Mouse (Mus musculus) heart, embryonic 14.5 days (tissue): ENCODE results near the gene Mtmr2. TPM values are rescaled to one million over a fixed set of nuclear protein-coding genes. Genes with fewer than 3 reads are reported as not detected.

Experiments
- ATAC-seq: fragments of 200-750 bp; cut with Nextera tagmentation; 2 replicates; pipeline ENCODE4 v1.8.0; 2017; ENCODE audit warnings: low read depth, moderate TSS enrichment; ENCODE audit not compliant: insufficient number of reproducible peaks, insufficient read depth, low FRiP score
- H3K27ac ChIP-seq, 2 experiments: fragments of 200-500 bp in 1 of 2; fragments of 300-500 bp in 1 of 2; sonication (generic) in 1 of 2; replicated peaks in 1 of 2; 2 replicates each; pipeline ENCODE4 v1.5.1; 2012 to 2014; ENCODE audit warnings: low read depth in 2 of 2, low read length in 2 of 2, control low read depth in 1 of 2, mild to moderate bottlenecking in 1 of 2, mixed read lengths in 1 of 2; ENCODE audit not compliant: control insufficient read depth in 1 of 2, insufficient read depth in 1 of 2
- H3K27me3 ChIP-seq: fragments of 300-500 bp; sonication (generic); 2 replicates; pipeline ENCODE4 v1.6.1; 2014; ENCODE audit warnings: mild to moderate bottlenecking, low read length, control low read depth; ENCODE audit not compliant: control insufficient read depth, insufficient read depth
- H3K36me3 ChIP-seq: fragments of 300-500 bp; sonication (generic); 2 replicates; pipeline ENCODE4 v1.6.1; 2014; ENCODE audit warnings: mild to moderate bottlenecking, control low read depth, low read length, mixed read lengths; ENCODE audit not compliant: control insufficient read depth, insufficient read depth
- H3K4me1 ChIP-seq, 2 experiments: fragments of 200-500 bp in 1 of 2; fragments of 300-500 bp in 1 of 2; sonication (generic) in 1 of 2; 2 replicates each; pipeline ENCODE4 v1.6.1; 2012 to 2014; ENCODE audit warnings: low read length in 2 of 2, control low read depth in 1 of 2, mixed read lengths in 1 of 2; ENCODE audit not compliant: control insufficient read depth in 2 of 2, insufficient read depth in 2 of 2
- H3K4me2 ChIP-seq: fragments of 300-500 bp; sonication (generic); 2 replicates; pipeline ENCODE4 v1.6.1; 2014; ENCODE audit warnings: mild to moderate bottlenecking, low read length
- H3K4me3 ChIP-seq, 2 experiments: fragments of 200-500 bp in 1 of 2; fragments of 300-500 bp in 1 of 2; sonication (generic) in 1 of 2; 2 replicates each; pipeline ENCODE4 v1.5.1; 2012 to 2014; ENCODE audit warnings: low read length in 2 of 2, mild to moderate bottlenecking in 2 of 2, control low read depth in 1 of 2, low read depth in 1 of 2, moderate library complexity in 1 of 2; ENCODE audit not compliant: control insufficient read depth in 1 of 2, insufficient read depth in 1 of 2
- H3K9ac ChIP-seq: fragments of 300-500 bp; sonication (generic); 2 replicates; pipeline ENCODE4 v1.6.1; 2014; ENCODE audit warnings: mild to moderate bottlenecking, low read length
- H3K9me3 ChIP-seq: fragments of 300-500 bp; sonication (generic); 2 replicates; pipeline ENCODE4 v1.6.1; 2016; ENCODE audit warnings: low read length, control low read depth; ENCODE audit not compliant: control insufficient read depth
- WGBS: fragments of 180-500 bp; shearing (Covaris S2); extraction: QIAGEN DNeasy Blood & Tissue Kit; methylation state at CpG from one replicate; pipeline ENCODE4 v1.1.7; 2014; 5-methylcytosine and 5-hydroxymethylcytosine counted together
- polyA plus RNA-seq: library from polyadenylated mRNA; unstranded; fragments of >200 nt; fragmentation: Nextera tagmentation; extraction: Ambion mirVana; gene quantifications from 2 replicates; pipeline ENCODE4 v1.2.1, GENCODE M21; 2014

Gene Mtmr2
- polyA plus RNA-seq, 1 experiment from 2014 or later = 48.2 TPM

DNA sequence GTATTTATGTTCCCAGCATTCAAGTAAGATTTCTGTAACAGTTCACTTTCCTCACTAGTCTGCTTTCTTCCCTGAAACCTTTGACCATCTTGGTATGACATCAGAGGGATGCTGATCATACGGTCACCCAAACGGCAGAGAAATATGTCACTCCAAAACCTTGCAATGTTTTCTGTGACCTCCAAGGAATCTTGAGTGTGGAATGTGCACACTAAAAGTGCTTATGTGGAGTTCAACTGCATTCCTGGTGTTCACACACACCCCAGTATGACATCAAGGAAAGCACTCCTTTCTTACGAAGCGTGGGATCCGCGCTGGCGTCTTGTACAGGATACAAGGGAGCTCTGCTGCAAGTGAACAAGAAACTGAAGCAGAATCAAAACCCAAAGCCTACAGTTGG lies 58.6 kb downstream of the Mtmr2 start:
- WGBS = 92% methylated on average over 7 of the region's 7 CpGs
- Histone ChIP-seq H3K4me2 (no peak overlapping the region), H3K4me3 (no peak overlapping the region), H3K27me3 (no peaks in the 10 kb centered on the region), H3K36me3 (peaks cover 84% of the 10 kb centered on the region), H3K4me1 (no peaks in the 10 kb centered on the region), H3K27ac (no peak overlapping the region), H3K9me3 (no peaks in the 10 kb centered on the region), H3K9ac (no peak overlapping the region)
- no peak for ATAC-seq

DNA sequence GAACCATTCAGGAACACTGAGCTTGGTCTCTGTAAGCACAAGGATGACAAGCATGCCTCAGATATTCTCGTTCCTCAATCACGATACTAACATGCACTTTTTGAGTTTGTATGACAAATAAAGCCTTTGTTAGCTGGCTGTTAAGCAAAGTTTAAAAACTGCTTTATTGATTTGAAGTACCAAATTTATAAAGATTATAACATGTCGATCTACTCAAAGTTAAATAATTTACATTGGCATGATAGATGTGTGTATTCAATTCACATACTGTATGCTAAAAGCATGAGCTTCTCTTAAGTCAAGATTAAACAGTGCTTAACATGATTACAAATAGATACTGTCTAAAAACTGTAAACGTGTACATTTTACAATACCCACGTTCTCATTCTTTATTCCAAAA lies 59.4 kb downstream of the Mtmr2 start:
- Histone ChIP-seq H3K4me3 (no peak overlapping the region), H3K9ac (no peak overlapping the region), H3K36me3 (peaks cover 85% of the 10 kb centered on the region), H3K27me3 (no peaks in the 10 kb centered on the region), H3K4me2 (no peak overlapping the region), H3K27ac (no peak overlapping the region), H3K9me3 (no peaks in the 10 kb centered on the region), H3K4me1 (no peaks in the 10 kb centered on the region)
- whole genome bisulfite sequencing = 87% methylated on average over 5 of the region's 5 CpGs
- ATAC-seq = no peak

DNA sequence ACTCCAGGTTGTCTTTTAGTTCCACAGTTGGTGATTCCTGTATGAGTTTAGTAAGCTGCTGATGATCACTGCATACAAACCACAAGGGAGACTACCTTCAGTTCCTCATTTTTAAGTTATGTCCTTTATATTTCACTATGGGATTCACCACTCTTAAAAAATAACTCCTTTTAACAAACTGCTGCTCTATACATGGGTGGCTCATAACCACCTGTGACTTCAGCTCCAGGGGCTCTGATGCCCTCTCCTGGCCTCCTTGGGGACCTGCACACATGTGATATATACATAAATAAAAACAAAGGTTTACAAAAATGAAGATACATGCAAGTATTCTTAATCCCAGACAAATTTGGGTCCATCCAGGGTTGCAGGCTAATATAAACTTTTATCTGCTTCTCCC lies 61.7 kb downstream of the Mtmr2 start:
- no peak overlapping the region for H3K4me3 ChIP-seq
- peaks cover 95% of the 10 kb centered on the region for H3K36me3 ChIP-seq
- H3K27me3 ChIP-seq = no peaks in the 10 kb centered on the region
- H3K4me1 ChIP-seq = no peaks in the 10 kb centered on the region
- ATAC-seq = no peak
- no peak overlapping the region for H3K9ac ChIP-seq
- no peak overlapping the region for H3K4me2 ChIP-seq
- H3K9me3 ChIP-seq = no peaks in the 10 kb centered on the region
- no peak overlapping the region for H3K27ac ChIP-seq

DNA sequence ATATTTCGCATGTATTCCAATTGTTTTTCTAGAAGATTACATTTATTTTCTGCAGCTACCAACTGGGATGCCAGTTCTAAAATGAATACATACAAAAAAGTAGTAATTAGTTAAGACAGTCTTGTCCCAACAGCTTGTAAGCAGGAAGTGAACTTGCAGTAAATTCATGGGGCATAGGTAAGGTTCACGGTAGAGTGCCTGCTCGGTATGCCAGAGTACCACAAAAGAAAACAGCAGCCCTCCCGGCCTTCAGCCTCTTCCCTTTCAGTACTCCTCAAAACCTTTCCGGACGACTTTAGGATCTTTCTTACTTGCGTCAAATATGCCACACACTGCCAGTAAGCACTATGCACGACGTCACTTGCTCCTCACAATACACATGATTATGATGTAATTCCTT lies 70.2 kb downstream of the Mtmr2 start:
- no peak for ATAC-seq
- no peaks in the 10 kb centered on the region for H3K27me3 ChIP-seq
- H3K9me3 ChIP-seq = no peaks in the 10 kb centered on the region
- H3K36me3 ChIP-seq = peaks cover 83% of the 10 kb centered on the region
- H3K27ac ChIP-seq = no peak overlapping the region
- WGBS = 91% methylated on average over 9 of the region's 9 CpGs
- no peak overlapping the region for H3K9ac ChIP-seq
- H3K4me2 ChIP-seq = no peak overlapping the region
- H3K4me3 ChIP-seq = no peak overlapping the region
- no peaks in the 10 kb centered on the region for H3K4me1 ChIP-seq

DNA sequence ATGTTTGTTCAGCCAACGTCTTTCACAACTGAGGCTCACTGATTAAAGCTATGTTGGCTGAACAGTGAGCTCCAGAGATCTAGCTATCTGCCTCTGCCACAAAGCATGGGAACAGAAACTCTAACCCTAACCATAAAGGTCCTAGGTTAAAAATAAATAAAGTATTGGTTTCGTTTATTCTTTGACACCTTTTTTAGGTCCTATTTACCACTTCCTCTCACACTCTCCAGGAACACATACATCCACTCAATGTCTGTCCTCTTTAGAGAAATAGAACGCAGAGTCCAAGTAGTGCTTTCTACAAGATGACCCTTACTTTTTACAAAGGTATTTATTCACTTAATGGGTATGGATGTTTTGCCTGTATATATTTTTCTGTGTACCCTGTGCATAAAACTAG lies 72.6 kb downstream of the Mtmr2 start:
- Histone ChIP-seq H3K27me3 (no peaks in the 10 kb centered on the region), H3K27ac (no peak overlapping the region), H3K4me1 (peaks cover 0 to 15% of the 10 kb centered on the region in 2 experiments; a peak in 2 of 4 replicates), H3K9ac (no peak overlapping the region), H3K9me3 (no peaks in the 10 kb centered on the region), H3K36me3 (peaks cover 63% of the 10 kb centered on the region), H3K4me3 (no peak overlapping the region), H3K4me2 (no peak overlapping the region)
- WGBS = 94% methylated on average over 3 of the region's 3 CpGs
- no peak for ATAC-seq

DNA sequence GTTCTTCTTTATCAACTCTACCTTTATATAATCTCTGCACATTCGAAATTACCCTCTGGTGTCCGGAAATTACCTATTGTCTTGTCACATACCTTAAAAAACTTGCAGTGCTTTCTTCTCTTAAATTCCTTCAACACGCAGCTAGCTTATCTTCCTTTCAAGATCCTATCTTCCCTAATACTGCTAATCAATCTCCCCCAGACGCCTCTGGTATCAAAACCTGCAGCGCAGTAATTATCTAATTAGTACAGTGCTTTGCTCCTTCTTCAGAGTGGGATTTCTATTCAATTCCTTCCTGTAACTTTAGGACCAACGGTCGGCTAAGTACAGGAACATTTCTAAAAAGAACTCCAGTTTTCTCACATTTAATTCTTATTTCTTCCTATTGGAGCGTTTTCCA lies 77.7 kb downstream of the Mtmr2 start:
- Histone ChIP-seq H3K27me3 (no peaks in the 10 kb centered on the region), H3K36me3 (peaks cover 24% of the 10 kb centered on the region), H3K9me3 (no peaks in the 10 kb centered on the region), H3K4me2 (peak overlapping the region; percentile 74), H3K9ac (peak overlapping the region; percentile 85), H3K4me1 (peaks cover 0 to 26% of the 10 kb centered on the region in 2 experiments; a peak in 2 of 4 replicates), H3K27ac (peak overlapping the region; percentile 91 to 97), H3K4me3 (peak overlapping the region; percentile 65 to 94)
- no peak for ATAC-seq
- WGBS = 5% methylated on average over 8 of the region's 8 CpGs

DNA sequence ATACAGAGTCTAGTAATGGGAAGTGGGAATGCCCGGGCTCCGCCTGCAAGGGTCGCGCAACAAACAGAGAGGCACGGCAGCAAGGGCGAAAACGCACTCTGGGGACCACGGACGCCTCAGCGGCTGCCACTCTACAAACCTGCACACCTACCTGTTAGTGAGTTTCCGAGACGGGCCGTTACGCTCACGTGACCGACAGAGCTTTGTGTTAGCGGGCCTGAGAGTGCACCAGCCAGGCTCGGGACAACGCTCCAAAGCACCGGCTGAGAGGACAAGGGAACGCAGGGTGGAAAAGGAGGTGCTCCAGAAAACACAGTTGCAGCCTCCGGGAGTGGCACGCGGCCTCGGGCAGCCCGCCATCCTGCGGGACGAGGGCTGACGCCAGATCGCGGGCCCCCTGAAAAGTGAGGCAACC lies 78.2 kb downstream of the Mtmr2 start:
- H3K36me3 ChIP-seq = peaks cover 24% of the 10 kb centered on the region
- H3K4me1 ChIP-seq = peaks cover 0 to 26% of the 10 kb centered on the region in 2 experiments; a peak in 2 of 4 replicates
- WGBS = under 1% methylated on average over 31 of the region's 31 CpGs
- no peaks in the 10 kb centered on the region for H3K9me3 ChIP-seq
- peak overlapping the region; percentile 65 to 94 for H3K4me3 ChIP-seq
- 0 out of 2 replicates have a peak, but pooled peaks have one; percentile 1 for ATAC-seq
- H3K27ac ChIP-seq = peak overlapping the region; percentile 91 to 97
- H3K27me3 ChIP-seq = no peaks in the 10 kb centered on the region
- peak overlapping the region; percentile 85 for H3K9ac ChIP-seq
- H3K4me2 ChIP-seq = peak overlapping the region; percentile 74

DNA sequence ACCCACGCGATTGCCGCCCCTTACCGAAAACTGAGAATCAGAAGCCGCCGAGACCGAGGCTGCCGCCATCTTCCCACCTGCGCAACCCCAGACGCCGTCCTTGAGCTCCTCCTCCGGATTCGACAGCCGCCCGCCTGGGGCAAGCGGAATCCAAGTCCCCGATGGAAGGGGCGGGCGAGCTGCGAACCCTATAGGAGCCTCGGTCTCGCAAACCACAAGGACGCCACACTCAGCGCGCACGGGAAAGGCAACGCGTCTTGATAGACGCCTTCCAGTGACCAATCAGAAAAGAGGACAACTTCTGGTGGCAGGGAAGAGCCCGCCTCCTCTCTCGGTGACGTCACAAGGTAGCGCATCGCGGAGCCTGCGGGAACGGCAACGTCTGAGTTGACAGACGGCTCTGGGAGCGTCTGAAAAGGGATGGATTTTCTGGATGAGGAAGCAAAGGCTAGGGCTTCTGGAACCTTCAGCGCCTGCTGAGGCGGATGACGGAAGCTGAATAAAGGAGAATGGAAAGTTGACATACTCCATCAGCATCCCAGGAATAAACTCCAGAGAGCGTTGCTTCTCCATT lies 78.7 kb downstream of the Mtmr2 start, which contains the start of gene Cep57:
TSS of gene Cep57 (minus strand) at position 276 of the 574 bp plus-strand sequence.
- H3K27me3 ChIP-seq = no peaks in the 10 kb centered on the region
- peaks cover 0 to 26% of the 10 kb centered on the region in 2 experiments; a peak in 2 of 4 replicates for H3K4me1 ChIP-seq
- H3K36me3 ChIP-seq = peaks cover 28% of the 10 kb centered on the region
- H3K4me3 ChIP-seq = peak within 1 kb of the TSS; percentile 65 to 95
- peak within 1 kb of the TSS; percentile 82 for H3K4me2 ChIP-seq
- WGBS = 0% methylated on average over 44 of the region's 44 CpGs
- H3K9ac ChIP-seq = peak within 1 kb of the TSS; percentile 94
- peak within 1 kb of the TSS; percentile 91 to 97 for H3K27ac ChIP-seq
- no peaks in the 10 kb centered on the region for H3K9me3 ChIP-seq
- ATAC-seq = peak; percentile 90
